Mouse (Mus musculus): ENCODE data around the gene Tmem231. TPM values are rescaled to one million over a fixed set of nuclear protein-coding genes. Genes with fewer than 3 reads are reported as not detected.

Gene Tmem231
- polyA plus RNA-seq, 1 experiment from 2014 or later = 15.8 TPM

DNA sequence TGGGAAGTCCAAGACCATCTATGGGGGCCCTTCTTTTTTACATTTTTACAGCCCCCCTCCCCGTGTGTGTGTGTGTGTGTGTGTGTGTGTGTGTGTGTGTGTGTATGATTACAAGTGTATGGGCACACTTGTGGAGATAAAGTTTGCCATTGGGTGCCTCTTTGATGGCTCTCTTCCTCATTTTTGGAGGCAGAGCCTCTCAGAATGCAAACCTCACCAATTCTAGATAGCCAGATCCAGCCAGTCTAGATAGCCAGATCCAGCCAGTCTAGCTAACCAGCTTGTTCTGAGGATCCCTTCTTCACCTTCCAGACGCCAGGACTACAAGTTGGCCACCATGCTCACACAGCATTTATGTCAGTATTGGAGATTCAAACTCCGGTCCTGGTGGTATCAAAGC, 62.4 kb downstream of the Tmem231 start:
- Histone ChIP-seq H3K4me1 (ENCODE audit: control insufficient read depth, insufficient read depth, low read length) (peaks cover 9% of the 10 kb centered on the region; the same call in 1 of the 2 replicates), H3K4me3 (ENCODE audit: low read depth, low read length) (no peak overlapping the region), H3K4me2 (ENCODE audit: low read depth, low read length) (no peak overlapping the region), H3K36me3 (ENCODE audit: control insufficient read depth, insufficient read depth, low read length) (peaks cover 16% of the 10 kb centered on the region; the same call in 1 of the 2 replicates), H3K9ac (ENCODE audit: low read depth, low read length) (no peak overlapping the region), H3K9me3 (ENCODE audit: control insufficient read depth, low read length) (no peaks in the 10 kb centered on the region), H3K27me3 (replicated peaks; ENCODE audit: control insufficient read depth, insufficient read depth, low read length) (no peaks in the 10 kb centered on the region), H3K27ac (replicated peaks; ENCODE audit: low read depth, low read length) (no peak overlapping the region)
- 83% methylated on average over 3 of the region's 3 CpGs for WGBS
- ATAC-seq (ENCODE audit: low read depth) = no peak
- DNase-seq (ENCODE audit: low spot score) = no peak

DNA sequence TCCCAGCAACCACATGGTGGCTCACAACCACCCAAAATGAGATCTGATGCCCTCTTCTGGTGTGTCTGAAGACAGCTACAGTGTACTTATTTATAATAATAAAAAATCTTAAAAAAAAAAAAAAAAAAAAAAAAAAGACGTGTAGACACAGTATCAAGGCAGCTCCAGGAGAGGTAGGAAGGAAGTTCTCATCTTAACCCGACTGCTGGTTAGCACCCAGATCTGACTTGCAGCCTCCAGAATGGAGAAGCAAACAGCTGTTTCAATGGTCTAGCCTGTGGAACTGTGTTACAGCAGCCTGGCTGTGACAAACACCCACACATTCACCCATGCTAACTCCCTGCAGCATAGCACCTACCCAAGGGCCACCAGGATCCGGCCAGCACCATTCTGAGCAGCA, 63.3 kb downstream of the Tmem231 start:
- 91% methylated on average over 3 of the region's 3 CpGs for WGBS

DNA sequence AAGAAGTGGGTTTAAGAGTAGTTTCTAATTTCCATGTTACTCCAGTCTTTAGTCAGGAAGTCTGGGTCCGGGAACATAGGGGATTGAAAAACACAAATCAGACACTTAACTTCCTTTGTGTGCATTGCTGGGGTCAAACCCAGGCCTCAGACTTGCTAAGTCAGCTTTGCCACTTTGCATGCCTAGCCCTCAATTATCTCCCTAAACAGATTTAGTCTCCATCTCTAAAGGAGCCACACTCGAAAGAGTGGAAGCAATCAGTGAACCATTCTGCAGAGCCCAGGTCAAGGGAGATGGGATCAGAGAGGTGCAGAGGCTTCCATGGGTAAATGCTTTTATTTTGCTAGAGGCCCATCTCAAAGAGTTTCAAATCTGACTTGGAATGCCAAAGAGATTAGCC, 65.0 kb downstream of the Tmem231 start:
- no peaks in the 10 kb centered on the region for H3K27me3 ChIP-seq (replicated peaks; ENCODE audit: control insufficient read depth, insufficient read depth, low read length)
- no peaks in the 10 kb centered on the region for H3K4me1 ChIP-seq (ENCODE audit: control insufficient read depth, insufficient read depth, low read length)
- H3K27ac ChIP-seq (replicated peaks; ENCODE audit: low read depth, low read length) = no peak overlapping the region
- H3K9me3 ChIP-seq (ENCODE audit: control insufficient read depth, low read length) = no peaks in the 10 kb centered on the region
- WGBS = 30% methylated on average over 2 of the region's 2 CpGs
- H3K9ac ChIP-seq (ENCODE audit: low read depth, low read length) = no peak overlapping the region; the same call in 1 of the 2 replicates
- DNase-seq (ENCODE audit: low spot score) (no peak), ATAC-seq (ENCODE audit: low read depth) (no peak)
- H3K4me2 ChIP-seq (ENCODE audit: low read depth, low read length) = no peak overlapping the region
- H3K4me3 ChIP-seq (ENCODE audit: low read depth, low read length) = no peak overlapping the region
- H3K36me3 ChIP-seq (ENCODE audit: control insufficient read depth, insufficient read depth, low read length) = peaks cover 29% of the 10 kb centered on the region

More for the DNA sequence above, 63.3 kb downstream of the Tmem231 start:
- DNase-seq (ENCODE audit: low spot score) = no peak
- no peak for ATAC-seq (ENCODE audit: low read depth)
- Histone ChIP-seq H3K27me3 (replicated peaks; ENCODE audit: control insufficient read depth, insufficient read depth, low read length) (no peaks in the 10 kb centered on the region), H3K9ac (ENCODE audit: low read depth, low read length) (no peak overlapping the region), H3K4me3 (ENCODE audit: low read depth, low read length) (no peak overlapping the region), H3K9me3 (ENCODE audit: control insufficient read depth, low read length) (no peaks in the 10 kb centered on the region), H3K36me3 (ENCODE audit: control insufficient read depth, insufficient read depth, low read length) (peaks cover 25% of the 10 kb centered on the region), H3K4me1 (ENCODE audit: control insufficient read depth, insufficient read depth, low read length) (0 out of 2 replicates have a peak, but pooled peaks cover 2% of the 10 kb centered on the region), H3K27ac (replicated peaks; ENCODE audit: low read depth, low read length) (no peak overlapping the region), H3K4me2 (ENCODE audit: low read depth, low read length) (no peak overlapping the region)

DNA sequence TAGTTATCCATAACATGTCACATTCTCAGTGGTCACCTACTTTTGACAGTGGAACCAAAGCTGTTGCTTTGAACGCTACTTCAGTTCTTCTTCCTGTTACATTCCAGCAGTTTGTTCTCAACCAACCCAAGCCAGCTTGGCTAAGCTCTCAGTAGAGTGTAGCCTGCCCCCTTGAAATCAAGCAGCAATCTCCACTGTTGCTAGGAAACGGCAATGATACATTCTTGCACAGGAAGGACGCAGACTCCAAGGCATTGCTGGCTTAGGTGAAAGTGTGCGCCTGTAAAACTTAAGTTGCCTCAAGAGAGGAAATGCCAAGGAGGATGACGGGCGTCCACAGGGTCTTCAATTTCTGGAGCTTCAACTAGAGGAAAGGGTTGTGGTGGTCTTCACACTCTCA, 67.8 kb downstream of the Tmem231 start:
- H3K9ac ChIP-seq (ENCODE audit: low read depth, low read length) = no peak overlapping the region
- H3K4me1 ChIP-seq (ENCODE audit: control insufficient read depth, insufficient read depth, low read length) = no peaks in the 10 kb centered on the region
- DNase-seq (ENCODE audit: low spot score) (no peak), ATAC-seq (ENCODE audit: low read depth) (no peak)
- no peak overlapping the region for H3K27ac ChIP-seq (replicated peaks; ENCODE audit: low read depth, low read length)
- no peaks in the 10 kb centered on the region for H3K9me3 ChIP-seq (ENCODE audit: control insufficient read depth, low read length)
- no peak overlapping the region for H3K4me3 ChIP-seq (ENCODE audit: low read depth, low read length)
- H3K27me3 ChIP-seq (replicated peaks; ENCODE audit: control insufficient read depth, insufficient read depth, low read length) = no peaks in the 10 kb centered on the region
- WGBS = 88% methylated on average over 6 of the region's 6 CpGs
- peaks cover 29% of the 10 kb centered on the region for H3K36me3 ChIP-seq (ENCODE audit: control insufficient read depth, insufficient read depth, low read length)
- H3K4me2 ChIP-seq (ENCODE audit: low read depth, low read length) = no peak overlapping the region

DNA sequence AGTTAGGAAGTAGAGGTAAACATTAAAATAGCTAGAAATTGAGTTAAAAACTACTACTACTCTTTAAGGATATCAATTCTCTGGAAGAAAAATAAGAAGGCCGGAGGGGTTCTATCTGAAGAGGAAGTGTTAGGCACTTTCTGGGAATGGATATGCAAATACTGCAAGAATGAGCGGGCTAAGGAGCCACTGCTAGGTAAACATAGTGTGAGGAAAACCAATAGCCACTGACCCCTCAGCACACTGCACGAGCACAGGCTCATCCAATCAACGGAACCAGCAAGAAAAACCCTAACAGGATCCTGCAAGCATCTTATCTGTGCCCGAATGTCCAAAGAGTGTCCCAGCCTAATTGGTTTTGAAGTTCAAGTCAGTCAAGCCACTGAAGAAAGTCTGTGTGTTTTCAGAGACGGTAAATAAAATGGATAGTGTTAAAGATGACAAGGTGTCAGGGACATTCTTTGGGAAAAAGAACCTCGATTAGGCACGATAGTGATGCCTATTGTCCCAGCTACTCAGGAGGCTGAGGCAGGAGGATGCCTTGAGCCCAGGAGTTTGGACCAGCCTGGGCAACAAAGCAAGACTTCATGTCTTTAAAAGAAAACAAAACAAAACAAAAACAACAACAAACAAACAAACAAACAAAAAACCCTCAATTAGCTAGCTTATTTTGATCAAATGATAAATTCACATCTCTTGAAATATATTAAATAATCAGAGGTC, 68.4 kb downstream of the Tmem231 start:
- H3K4me3 ChIP-seq (ENCODE audit: low read depth, low read length) = no peak overlapping the region
- WGBS = 89% methylated on average over 8 of the region's 8 CpGs
- no peak overlapping the region for H3K9ac ChIP-seq (ENCODE audit: low read depth, low read length)
- ATAC-seq (ENCODE audit: low read depth) (no peak), DNase-seq (ENCODE audit: low spot score) (no peak)
- H3K27me3 ChIP-seq (replicated peaks; ENCODE audit: control insufficient read depth, insufficient read depth, low read length) = no peaks in the 10 kb centered on the region
- no peaks in the 10 kb centered on the region for H3K4me1 ChIP-seq (ENCODE audit: control insufficient read depth, insufficient read depth, low read length)
- no peaks in the 10 kb centered on the region for H3K9me3 ChIP-seq (ENCODE audit: control insufficient read depth, low read length)
- H3K36me3 ChIP-seq (ENCODE audit: control insufficient read depth, insufficient read depth, low read length) = peaks cover 29% of the 10 kb centered on the region
- H3K27ac ChIP-seq (replicated peaks; ENCODE audit: low read depth, low read length) = no peak overlapping the region
- no peak overlapping the region for H3K4me2 ChIP-seq (ENCODE audit: low read depth, low read length)

DNA sequence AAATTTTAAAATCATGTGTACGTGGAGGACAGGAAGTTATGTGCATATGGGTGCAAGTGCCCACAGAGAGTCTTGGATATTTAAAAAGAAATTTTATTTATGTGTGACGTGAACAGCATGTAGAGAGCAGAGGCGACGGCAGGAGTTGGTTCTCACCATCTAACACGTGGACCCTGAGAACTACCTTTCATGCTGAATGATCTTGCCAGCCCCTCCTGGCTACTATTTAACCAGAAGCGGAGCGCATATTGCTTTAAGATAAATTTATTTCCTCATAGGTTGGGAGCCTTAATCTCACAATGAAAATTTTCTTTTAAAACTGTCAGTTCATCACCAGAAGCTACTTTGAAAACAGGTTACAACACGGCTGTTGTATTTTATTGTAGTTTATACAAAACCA, 69.0 kb downstream of the Tmem231 start:
- H3K36me3 ChIP-seq (ENCODE audit: control insufficient read depth, insufficient read depth, low read length) = peaks cover 28% of the 10 kb centered on the region
- DNase-seq (ENCODE audit: low spot score) (no peak), ATAC-seq (ENCODE audit: low read depth) (no peak)
- H3K4me2 ChIP-seq (ENCODE audit: low read depth, low read length) = no peak overlapping the region
- no peak overlapping the region for H3K9ac ChIP-seq (ENCODE audit: low read depth, low read length)
- no peaks in the 10 kb centered on the region for H3K4me1 ChIP-seq (ENCODE audit: control insufficient read depth, insufficient read depth, low read length)
- H3K27me3 ChIP-seq (replicated peaks; ENCODE audit: control insufficient read depth, insufficient read depth, low read length) = no peaks in the 10 kb centered on the region
- H3K9me3 ChIP-seq (ENCODE audit: control insufficient read depth, low read length) = no peaks in the 10 kb centered on the region
- WGBS = 87% methylated on average over 8 of the region's 8 CpGs
- H3K4me3 ChIP-seq (ENCODE audit: low read depth, low read length) = no peak overlapping the region
- H3K27ac ChIP-seq (replicated peaks; ENCODE audit: low read depth, low read length) = no peak overlapping the region

DNA sequence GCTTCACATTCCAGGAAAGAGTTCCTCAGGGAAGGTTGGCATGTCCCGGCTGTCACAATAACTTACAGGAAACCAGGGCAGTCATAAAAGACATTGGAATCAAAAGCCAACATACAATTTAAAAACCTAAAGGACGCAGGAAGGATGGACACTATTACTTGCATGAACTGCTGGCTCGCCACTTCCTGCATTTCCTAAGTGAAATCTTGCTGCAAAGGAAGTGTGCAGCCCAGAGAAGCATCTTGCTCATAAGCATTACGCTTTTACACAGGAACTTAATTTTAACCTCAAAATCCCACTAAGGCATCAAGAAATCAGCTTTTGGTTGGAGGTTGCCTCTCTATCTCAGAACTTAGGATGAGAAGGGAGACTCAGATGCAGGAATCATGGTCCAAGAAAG, 70.4 kb downstream of the Tmem231 start:
- ATAC-seq (ENCODE audit: low read depth) = no peak
- DNase-seq (ENCODE audit: low spot score) = peak; percentile 12
- Histone ChIP-seq H3K4me1 (ENCODE audit: control insufficient read depth, insufficient read depth, low read length) (no peaks in the 10 kb centered on the region), H3K4me2 (ENCODE audit: low read depth, low read length) (no peak overlapping the region), H3K27ac (replicated peaks; ENCODE audit: low read depth, low read length) (no peak overlapping the region), H3K36me3 (ENCODE audit: control insufficient read depth, insufficient read depth, low read length) (peaks cover 23% of the 10 kb centered on the region), H3K4me3 (ENCODE audit: low read depth, low read length) (no peak overlapping the region), H3K27me3 (replicated peaks; ENCODE audit: control insufficient read depth, insufficient read depth, low read length) (no peaks in the 10 kb centered on the region), H3K9ac (ENCODE audit: low read depth, low read length) (no peak overlapping the region), H3K9me3 (ENCODE audit: control insufficient read depth, low read length) (no peaks in the 10 kb centered on the region)
- WGBS = 83% methylated on average over 4 of the region's 4 CpGs
